Mouse (Mus musculus) forebrain, postnatal 0 days (tissue): ENCODE data around the gene Vars. TPM values are rescaled to one million over a fixed set of nuclear protein-coding genes. Genes with fewer than 3 reads are reported as not detected.

Source experiments
- ATAC-seq: fragments of 200-750 bp; cut with Nextera tagmentation; 2 replicates; pipeline ENCODE4 v1.8.0; 2017; ENCODE audit warnings: mild to moderate bottlenecking, moderate library complexity
- DNase-seq: peaks from one replicate; pipeline ENCODE4 v3.0.0-alpha.2; 2015
- H3K27ac ChIP-seq: fragments of 300-500 bp; sonication (generic); 2 replicates; pipeline ENCODE4 v1.5.1; 2014; ENCODE audit warnings: low read depth, mild to moderate bottlenecking, antibody characterized with exemption, low read length, moderate library complexity, mixed read lengths
- H3K27me3 ChIP-seq: fragments of 300-500 bp; sonication (generic); 2 replicates; pipeline ENCODE4 v1.6.1; 2014; ENCODE audit warnings: mild to moderate bottlenecking, low read length, mixed read lengths; ENCODE audit not compliant: insufficient read depth
- H3K36me3 ChIP-seq: fragments of 300-500 bp; sonication (generic); 2 replicates; pipeline ENCODE4 v1.6.1; 2014; ENCODE audit warnings: mild to moderate bottlenecking, moderate library complexity; ENCODE audit not compliant: insufficient read depth
- H3K4me1 ChIP-seq: fragments of 300-500 bp; sonication (generic); 2 replicates; pipeline ENCODE4 v1.6.1; 2014; ENCODE audit warnings: antibody characterized with exemption; ENCODE audit not compliant: insufficient read depth
- H3K4me2 ChIP-seq: fragments of 300-500 bp; sonication (generic); 2 replicates; pipeline ENCODE4 v1.6.1; 2014; ENCODE audit warnings: low read depth, mild to moderate bottlenecking, moderate library complexity
- H3K4me3 ChIP-seq: fragments of 300-500 bp; sonication (generic); 2 replicates; pipeline ENCODE4 v1.5.1; 2014; ENCODE audit warnings: low read depth, low read length, mixed read lengths
- H3K9ac ChIP-seq: fragments of 300-500 bp; sonication (generic); 2 replicates; pipeline ENCODE4 v1.6.1; 2014; ENCODE audit warnings: mild to moderate bottlenecking
- H3K9me3 ChIP-seq: fragments of 300-500 bp; sonication (generic); 2 replicates; pipeline ENCODE4 v1.6.1; 2016; ENCODE audit warnings: low read length
- CTCF ChIP-seq: sonication (generic); IDR thresholded peaks from 2 replicates; pipeline ENCODE4 v1.5.1; 2016; ENCODE audit warnings: antibody characterized with exemption, control low read depth, low read depth
- WGBS: fragments of 180-500 bp; shearing (Covaris S2); extraction: QIAGEN DNeasy Blood & Tissue Kit; methylation state at CpG from one replicate; pipeline ENCODE4 v1.1.7; 2014; 5-methylcytosine and 5-hydroxymethylcytosine counted together
- polyA plus RNA-seq: library from polyadenylated mRNA; unstranded; fragments of >200 nt; fragmentation: Nextera tagmentation; extraction: Ambion mirVana; gene quantifications from 2 replicates; pipeline ENCODE4 v1.2.1, GENCODE M21; 2015
- total RNA-seq: library from RNA; depleted of rRNA; stranded (reverse); fragments of >200 nt; gene quantifications from 2 replicates; pipeline ENCODE4 v1.2.3, GENCODE M21; 2014

Vars gene
- total and polyA plus RNA-seq, 2 experiments from 2014 or later = 45.4 to 93.4 TPM

- Histone ChIP-seq H3K4me3 (no peak overlapping the region), H3K4me1 (peaks cover 4% of the 10 kb centered on the region; the same call in 1 of the 2 replicates), H3K9ac (no peak overlapping the region), H3K27me3 (no peaks in the 10 kb centered on the region; the same call in 1 of the 2 replicates), H3K9me3 (no peaks in the 10 kb centered on the region), H3K4me2 (no peak overlapping the region), H3K36me3 (peaks cover 45% of the 10 kb centered on the region), H3K27ac (no peak overlapping the region)
- TF ChIP-seq CTCF = no peak
- WGBS = 78% methylated on average over 10 of the region's 10 CpGs
- ATAC-seq (no peak), DNase-seq (no peak)
Measured at GRCm38 (mm10) chr17:35016791-35017705, 16.3 kb downstream of the Vars start.

- DNase-seq = no peak
- Histone ChIP-seq H3K9me3 (no peaks in the 10 kb centered on the region), H3K4me2 (no peak overlapping the region), H3K36me3 (peaks cover 39% of the 10 kb centered on the region), H3K4me3 (no peak overlapping the region), H3K4me1 (peaks cover 4% of the 10 kb centered on the region; the same call in 1 of the 2 replicates), H3K27ac (no peak overlapping the region), H3K27me3 (no peaks in the 10 kb centered on the region; the same call in 1 of the 2 replicates), H3K9ac (no peak overlapping the region)
- WGBS = 73% methylated on average over 14 of the region's 14 CpGs
- no peak for TF ChIP-seq CTCF
- no peak for ATAC-seq
Measured at GRCm38 (mm10) chr17:35017706-35018030, 16.9 kb downstream of the Vars start.

- WGBS = 81% methylated on average over 3 of the region's 3 CpGs
- H3K4me1 ChIP-seq = peaks cover 4% of the 10 kb centered on the region; the same call in 1 of the 2 replicates
- peaks cover 34% of the 10 kb centered on the region for H3K36me3 ChIP-seq
- ATAC-seq = no peak
- no peak overlapping the region for H3K4me2 ChIP-seq
- H3K9ac ChIP-seq = no peak overlapping the region
- no peaks in the 10 kb centered on the region; the same call in 1 of the 2 replicates for H3K27me3 ChIP-seq
- no peak for DNase-seq
- H3K27ac ChIP-seq = no peak overlapping the region
- no peak for TF ChIP-seq CTCF
- no peak overlapping the region for H3K4me3 ChIP-seq
- H3K9me3 ChIP-seq = no peaks in the 10 kb centered on the region
Measured at GRCm38 (mm10) chr17:35018171-35018570, 17.4 kb downstream of the Vars start.

GRCm38 (mm10) chr17:35019894-35020293 lies 19.1 kb downstream of the Vars start:
- Histone ChIP-seq H3K9ac (no peak overlapping the region), H3K27ac (no peak overlapping the region), H3K4me1 (peaks cover 4% of the 10 kb centered on the region; the same call in 1 of the 2 replicates), H3K27me3 (no peaks in the 10 kb centered on the region; the same call in 1 of the 2 replicates), H3K4me2 (no peak overlapping the region), H3K36me3 (peaks cover 17% of the 10 kb centered on the region), H3K4me3 (no peak overlapping the region), H3K9me3 (no peaks in the 10 kb centered on the region)
- TF ChIP-seq CTCF = no peak
- WGBS = 74% methylated on average over 11 of the region's 11 CpGs
- ATAC-seq (no peak), DNase-seq (no peak)

- H3K27me3 ChIP-seq = no peaks in the 10 kb centered on the region; the same call in 1 of the 2 replicates
- peaks cover 10% of the 10 kb centered on the region for H3K36me3 ChIP-seq
- no peaks in the 10 kb centered on the region for H3K9me3 ChIP-seq
- TF ChIP-seq CTCF = no peak
- H3K4me3 ChIP-seq = no peak overlapping the region
- WGBS = 82% methylated on average over 8 of the region's 8 CpGs
- H3K27ac ChIP-seq = no peak overlapping the region
- H3K4me2 ChIP-seq = no peak overlapping the region
- no peak for DNase-seq
- H3K9ac ChIP-seq = no peak overlapping the region
- ATAC-seq = no peak
- H3K4me1 ChIP-seq = peaks cover 4% of the 10 kb centered on the region; the same call in 1 of the 2 replicates
Measured at GRCm38 (mm10) chr17:35020551-35020950, 19.8 kb downstream of the Vars start.

GRCm38 (mm10) chr17:35021163-35021808 lies 20.5 kb downstream of the Vars start:
- Histone ChIP-seq H3K27me3 (no peaks in the 10 kb centered on the region; the same call in 1 of the 2 replicates), H3K27ac (peak overlapping the region; percentile 21; the same call in 1 of the 2 replicates), H3K9me3 (no peaks in the 10 kb centered on the region), H3K36me3 (peaks cover 4% of the 10 kb centered on the region; the same call in 1 of the 2 replicates), H3K4me1 (peaks cover 4% of the 10 kb centered on the region; the same call in 1 of the 2 replicates), H3K4me2 (0 out of 2 replicates have a peak overlapping the region, but pooled peaks have one; percentile 10), H3K9ac (no peak overlapping the region), H3K4me3 (no peak overlapping the region)
- TF ChIP-seq CTCF = peak; percentile 95
- WGBS = 6% methylated on average over 17 of the region's 17 CpGs
- ATAC-seq (peak; percentile 66), DNase-seq (peak; percentile 77)
